Mouse (Mus musculus): ENCODE data around the gene Cnpy1.

Gene Cnpy1

GRCm38 (mm10) chr5:28179237-28179790 is 66.3 kb downstream of the Cnpy1 start:
- DNase-seq: no peak

- DNase-seq: no peak
These were observed 67.3 kb downstream of the Cnpy1 start for GRCm38 (mm10) chr5:28178322-28178721.

GRCm38 (mm10) chr5:28176585-28176984 is 69.0 kb downstream of the Cnpy1 start:
- DNase-seq: no peak

- no peak for DNase-seq
These were observed 69.6 kb downstream of the Cnpy1 start for GRCm38 (mm10) chr5:28176023-28176422.

GRCm38 (mm10) chr5:28175570-28175919 is 70.1 kb downstream of the Cnpy1 start:
- DNase-seq: no peak

- peak; percentile 37 to 47 for DNase-seq
These were observed 70.6 kb downstream of the Cnpy1 start for GRCm38 (mm10) chr5:28174876-28175569.

GRCm38 (mm10) chr5:28174086-28174485 is 71.5 kb downstream of the Cnpy1 start:
- DNase-seq: peak in 1 of 2 experiments; percentile 37

GRCm38 (mm10) chr5:28173674-28174073 is 71.9 kb downstream of the Cnpy1 start:
- peak in 1 of 2 experiments; percentile 29 for DNase-seq

- peak in 1 of 2 experiments; percentile 34 for DNase-seq
These were observed 72.5 kb downstream of the Cnpy1 start for GRCm38 (mm10) chr5:28172921-28173670.

- no peak for DNase-seq
These were observed 73.2 kb downstream of the Cnpy1 start for GRCm38 (mm10) chr5:28172261-28172920.

- peak in 1 of 2 experiments; percentile 43 for DNase-seq
These were observed 73.9 kb downstream of the Cnpy1 start for GRCm38 (mm10) chr5:28171667-28172066.

GRCm38 (mm10) chr5:28170892-28171291 is 74.7 kb downstream of the Cnpy1 start:
- DNase-seq: peak; percentile 53 to 62

GRCm38 (mm10) chr5:28170081-28170480 is 75.5 kb downstream of the Cnpy1 start:
- DNase-seq: peak; percentile 52 to 71

- DNase-seq: peak in 1 of 2 experiments; percentile 42
These were observed 76.3 kb downstream of the Cnpy1 start for GRCm38 (mm10) chr5:28169166-28169801.

GRCm38 (mm10) chr5:28168253-28169165 is 77.1 kb downstream of the Cnpy1 start:
- DNase-seq: peak; percentile 45 to 61

GRCm38 (mm10) chr5:28167611-28168252 is 77.9 kb downstream of the Cnpy1 start:
- DNase-seq: peak in 1 of 2 experiments; percentile 46

GRCm38 (mm10) chr5:28166256-28167231 is 79.1 kb downstream of the Cnpy1 start:
- peak; percentile 64 to 67 for DNase-seq

GRCm38 (mm10) chr5:28165358-28166255 is 80.0 kb downstream of the Cnpy1 start, which contains the start of gene En2:
En2 (plus strand) TSS chr5:28165694.
- peak; percentile 94 to 96 for DNase-seq

GRCm38 (mm10) chr5:28163926-28164325 is 81.7 kb downstream of the Cnpy1 start:
- DNase-seq: peak in 1 of 2 experiments; percentile 45

Measured in cerebellum, postnatal 36 days (tissue).